Mouse (Mus musculus): ENCODE results near the gene Tnp1. TPM values are rescaled to one million over a fixed set of nuclear protein-coding genes. Genes with fewer than 3 reads are reported as not detected.

Gene Tnp1
- polyA plus RNA-seq (2015; fragmentation: Nextera tagmentation; extraction: Ambion mirVana): not detected in 2 replicates

- H3K36me3 ChIP-seq (ENCODE audit: control insufficient read depth, insufficient read depth, low read length): no peaks in the 10 kb centered on the region
- H3K9me3 ChIP-seq (ENCODE audit: control insufficient read depth, low read length): no peaks in the 10 kb centered on the region
- no peak for ATAC-seq (ENCODE audit: low read depth)
- H3K4me2 ChIP-seq (ENCODE audit: low read depth, low read length): no peak within 1 kb of the TSS
- H3K27me3 ChIP-seq (ENCODE audit: control insufficient read depth, insufficient read depth, low read depth, low read length): no peaks in the 10 kb centered on the region
- no peak within 1 kb of the TSS for H3K4me3 ChIP-seq (ENCODE audit: low read length)
- H3K4me1 ChIP-seq (replicated peaks; ENCODE audit: control insufficient read depth, insufficient read depth, low read length): no peaks in the 10 kb centered on the region
- H3K9ac ChIP-seq (ENCODE audit: low read length): no peak within 1 kb of the TSS
- no peak within 1 kb of the TSS for H3K27ac ChIP-seq (ENCODE audit: low read length)
- WGBS: 89% methylated on average over 12 of the region's 12 CpGs
Measured at GRCm38 (mm10) chr1:73015731-73016130, at the start of gene Tnp1. TSS of gene Tnp1 (minus strand) at chr1:73015909.

GRCm38 (mm10) chr1:73064336-73064735, 48.6 kb upstream of the Tnp1 start:
- H3K9ac ChIP-seq (ENCODE audit: low read length): no peak overlapping the region
- no peaks in the 10 kb centered on the region for H3K4me1 ChIP-seq (replicated peaks; ENCODE audit: control insufficient read depth, insufficient read depth, low read length)
- no peak overlapping the region for H3K4me2 ChIP-seq (ENCODE audit: low read depth, low read length)
- H3K36me3 ChIP-seq (ENCODE audit: control insufficient read depth, insufficient read depth, low read length): no peaks in the 10 kb centered on the region
- no peak overlapping the region for H3K27ac ChIP-seq (ENCODE audit: low read length)
- H3K9me3 ChIP-seq (ENCODE audit: control insufficient read depth, low read length): no peaks in the 10 kb centered on the region
- WGBS: 53% methylated on average over 3 of the region's 3 CpGs
- H3K4me3 ChIP-seq (ENCODE audit: low read length): no peak overlapping the region
- ATAC-seq (ENCODE audit: low read depth): no peak
- H3K27me3 ChIP-seq (ENCODE audit: control insufficient read depth, insufficient read depth, low read depth, low read length): no peaks in the 10 kb centered on the region

GRCm38 (mm10) chr1:73061491-73062233, 46.0 kb upstream of the Tnp1 start:
- Histone ChIP-seq H3K27me3 (ENCODE audit: control insufficient read depth, insufficient read depth, low read depth, low read length) (no peaks in the 10 kb centered on the region), H3K27ac (ENCODE audit: low read length) (0 out of 2 replicates have a peak overlapping the region, but pooled peaks have one; percentile 18), H3K36me3 (ENCODE audit: control insufficient read depth, insufficient read depth, low read length) (no peaks in the 10 kb centered on the region), H3K4me2 (ENCODE audit: low read depth, low read length) (no peak overlapping the region), H3K9me3 (ENCODE audit: control insufficient read depth, low read length) (no peaks in the 10 kb centered on the region), H3K9ac (ENCODE audit: low read length) (no peak overlapping the region), H3K4me3 (ENCODE audit: low read length) (no peak overlapping the region), H3K4me1 (replicated peaks; ENCODE audit: control insufficient read depth, insufficient read depth, low read length) (no peaks in the 10 kb centered on the region)
- ATAC-seq (ENCODE audit: low read depth): peak; percentile 84
- WGBS: 39% methylated on average over 7 of the region's 7 CpGs

GRCm38 (mm10) chr1:73060271-73060670, 44.6 kb upstream of the Tnp1 start:
- H3K9me3 ChIP-seq (ENCODE audit: control insufficient read depth, low read length): no peaks in the 10 kb centered on the region
- no peak overlapping the region for H3K4me3 ChIP-seq (ENCODE audit: low read length)
- H3K4me1 ChIP-seq (replicated peaks; ENCODE audit: control insufficient read depth, insufficient read depth, low read length): no peaks in the 10 kb centered on the region
- ATAC-seq (ENCODE audit: low read depth): no peak
- no peak overlapping the region for H3K4me2 ChIP-seq (ENCODE audit: low read depth, low read length)
- H3K27ac ChIP-seq (ENCODE audit: low read length): no peak overlapping the region
- no peak overlapping the region for H3K9ac ChIP-seq (ENCODE audit: low read length)
- H3K36me3 ChIP-seq (ENCODE audit: control insufficient read depth, insufficient read depth, low read length): no peaks in the 10 kb centered on the region
- H3K27me3 ChIP-seq (ENCODE audit: control insufficient read depth, insufficient read depth, low read depth, low read length): no peaks in the 10 kb centered on the region
- 56% methylated on average over 3 of the region's 3 CpGs for WGBS

- ATAC-seq (ENCODE audit: low read depth): no peak
- 90% methylated on average over 3 of the region's 3 CpGs for WGBS
- no peak overlapping the region for H3K9ac ChIP-seq (ENCODE audit: low read length)
- no peaks in the 10 kb centered on the region for H3K4me1 ChIP-seq (replicated peaks; ENCODE audit: control insufficient read depth, insufficient read depth, low read length)
- H3K27me3 ChIP-seq (ENCODE audit: control insufficient read depth, insufficient read depth, low read depth, low read length): no peaks in the 10 kb centered on the region
- no peak overlapping the region for H3K27ac ChIP-seq (ENCODE audit: low read length)
- H3K4me3 ChIP-seq (ENCODE audit: low read length): no peak overlapping the region
- H3K9me3 ChIP-seq (ENCODE audit: control insufficient read depth, low read length): no peaks in the 10 kb centered on the region
- no peaks in the 10 kb centered on the region for H3K36me3 ChIP-seq (ENCODE audit: control insufficient read depth, insufficient read depth, low read length)
- H3K4me2 ChIP-seq (ENCODE audit: low read depth, low read length): no peak overlapping the region
Measured at GRCm38 (mm10) chr1:73056266-73057001, 40.7 kb upstream of the Tnp1 start.

- Histone ChIP-seq H3K4me1 (replicated peaks; ENCODE audit: control insufficient read depth, insufficient read depth, low read length) (no peaks in the 10 kb centered on the region), H3K27ac (ENCODE audit: low read length) (no peak overlapping the region), H3K9ac (ENCODE audit: low read length) (no peak overlapping the region), H3K27me3 (ENCODE audit: control insufficient read depth, insufficient read depth, low read depth, low read length) (no peaks in the 10 kb centered on the region), H3K4me2 (ENCODE audit: low read depth, low read length) (no peak overlapping the region), H3K4me3 (ENCODE audit: low read length) (no peak overlapping the region), H3K36me3 (ENCODE audit: control insufficient read depth, insufficient read depth, low read length) (no peaks in the 10 kb centered on the region), H3K9me3 (ENCODE audit: control insufficient read depth, low read length) (no peaks in the 10 kb centered on the region)
- 61% methylated on average over 2 of the region's 3 CpGs for WGBS
- ATAC-seq (ENCODE audit: low read depth): no peak
Measured at GRCm38 (mm10) chr1:73055820-73056219, 40.1 kb upstream of the Tnp1 start.

GRCm38 (mm10) chr1:73055206-73055605, 39.5 kb upstream of the Tnp1 start:
- no peaks in the 10 kb centered on the region for H3K4me1 ChIP-seq (replicated peaks; ENCODE audit: control insufficient read depth, insufficient read depth, low read length)
- no peaks in the 10 kb centered on the region for H3K9me3 ChIP-seq (ENCODE audit: control insufficient read depth, low read length)
- no peak overlapping the region for H3K4me3 ChIP-seq (ENCODE audit: low read length)
- H3K9ac ChIP-seq (ENCODE audit: low read length): no peak overlapping the region
- no peak overlapping the region for H3K4me2 ChIP-seq (ENCODE audit: low read depth, low read length)
- 69% methylated on average over 6 of the region's 6 CpGs for WGBS
- H3K27ac ChIP-seq (ENCODE audit: low read length): no peak overlapping the region
- no peak for ATAC-seq (ENCODE audit: low read depth)
- no peaks in the 10 kb centered on the region for H3K36me3 ChIP-seq (ENCODE audit: control insufficient read depth, insufficient read depth, low read length)
- H3K27me3 ChIP-seq (ENCODE audit: control insufficient read depth, insufficient read depth, low read depth, low read length): no peaks in the 10 kb centered on the region

- H3K9ac ChIP-seq (ENCODE audit: low read length): no peak overlapping the region
- H3K27me3 ChIP-seq (ENCODE audit: control insufficient read depth, insufficient read depth, low read depth, low read length): no peaks in the 10 kb centered on the region
- 66% methylated on average over 9 of the region's 9 CpGs for WGBS
- no peak overlapping the region for H3K4me2 ChIP-seq (ENCODE audit: low read depth, low read length)
- no peaks in the 10 kb centered on the region for H3K4me1 ChIP-seq (replicated peaks; ENCODE audit: control insufficient read depth, insufficient read depth, low read length)
- no peaks in the 10 kb centered on the region for H3K9me3 ChIP-seq (ENCODE audit: control insufficient read depth, low read length)
- no peak overlapping the region for H3K4me3 ChIP-seq (ENCODE audit: low read length)
- no peak for ATAC-seq (ENCODE audit: low read depth)
- no peaks in the 10 kb centered on the region for H3K36me3 ChIP-seq (ENCODE audit: control insufficient read depth, insufficient read depth, low read length)
- no peak overlapping the region for H3K27ac ChIP-seq (ENCODE audit: low read length)
Measured at GRCm38 (mm10) chr1:73053545-73054326, 38.0 kb upstream of the Tnp1 start.

Measured in lung, embryonic 16.5 days (tissue).